Mouse (Mus musculus): ENCODE measurements around the gene Bpi.
A peak's percentile ranks its signal among the peaks of the same experiment; 100 is the strongest.

The Bpi gene

DNA sequence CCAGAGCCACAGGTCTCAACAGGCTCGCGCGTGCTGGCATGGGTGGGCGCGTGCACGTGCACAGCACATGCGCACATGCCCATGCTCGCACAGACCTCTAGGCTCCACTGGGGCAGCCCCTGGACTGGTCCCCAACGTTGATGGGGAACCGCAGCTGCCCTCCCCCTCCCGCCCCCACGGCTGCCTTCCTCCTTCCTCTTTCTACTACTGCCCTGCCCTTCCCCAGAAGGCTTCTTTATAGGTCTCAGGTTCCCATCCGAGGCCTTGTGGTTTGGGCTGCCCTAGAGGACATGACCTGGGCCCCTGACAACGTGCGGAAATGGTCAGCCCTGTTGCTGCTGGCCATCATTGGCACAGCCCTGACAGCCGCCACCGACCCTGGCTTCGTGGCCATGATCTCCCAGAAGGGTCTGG is at the start of gene Bpi:
TSS of gene Bpi (plus strand) at position 90 of the 414 bp plus-strand sequence.
- DNase-seq (ENCODE audit: low spot score in 2 of 2): no peak

DNA sequence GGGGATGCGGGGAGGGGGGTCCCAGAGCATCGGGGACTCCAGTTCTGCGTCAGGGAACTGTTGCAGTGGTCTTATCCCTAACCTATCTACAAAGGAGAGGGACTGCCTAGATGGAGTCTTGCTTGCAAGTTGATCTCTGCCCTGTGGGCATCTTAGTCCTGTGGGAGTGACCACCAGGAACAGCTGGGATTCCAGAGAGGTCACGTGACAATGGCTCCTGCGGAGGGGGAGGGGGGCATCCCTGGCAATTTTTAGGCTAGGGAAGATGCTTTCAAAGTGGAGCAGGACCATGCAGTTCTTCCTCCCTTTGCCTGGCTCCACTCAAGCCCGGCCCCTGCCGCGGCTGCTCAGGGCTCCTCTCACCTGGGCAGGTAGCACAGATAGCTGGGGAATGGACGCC is 48.1 kb upstream of the Bpi start:
- no peak for DNase-seq (ENCODE audit: low spot score in 2 of 2)

DNA sequence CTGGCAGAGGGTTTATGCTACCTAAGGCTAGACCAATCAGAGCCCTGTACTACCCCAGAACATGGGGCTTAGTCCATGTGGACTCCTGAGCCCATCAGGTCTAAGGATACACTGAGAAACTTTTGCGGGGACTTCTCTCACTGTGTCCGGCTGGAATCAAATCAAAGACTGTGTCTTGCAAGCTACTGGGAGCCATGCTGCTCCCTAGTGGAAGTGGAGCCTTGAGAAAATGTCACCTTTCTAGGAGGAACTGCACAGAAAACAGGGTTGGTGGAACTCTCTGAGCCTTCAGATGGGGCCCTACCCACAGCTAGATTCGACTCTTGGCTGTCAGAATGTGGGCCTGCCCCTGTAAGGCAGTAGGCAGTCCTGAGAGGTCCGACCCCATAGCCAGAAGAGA is 47.4 kb upstream of the Bpi start:
- peak in 1 of 2 experiments; percentile 37 for DNase-seq (ENCODE audit: low spot score in 2 of 2)

DNA sequence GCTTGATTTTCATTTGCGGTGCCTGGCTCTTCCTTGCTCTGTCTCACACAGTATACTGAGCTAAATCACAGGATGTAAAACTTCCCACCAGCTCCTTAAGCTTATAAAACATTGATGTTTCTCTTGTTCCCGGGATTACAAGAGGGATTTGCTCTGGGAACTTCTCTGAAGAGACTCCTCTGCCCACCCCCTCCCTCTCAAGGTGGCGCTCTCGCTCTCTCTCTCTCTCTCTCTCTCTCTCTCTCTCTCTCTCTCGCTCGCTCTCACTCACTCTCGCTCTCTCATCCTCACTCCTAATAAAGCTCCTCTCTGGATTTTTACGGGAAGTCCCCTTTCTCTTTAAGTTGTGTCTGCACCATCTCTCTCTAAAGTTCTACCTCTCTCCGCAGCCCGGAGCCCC is 46.9 kb upstream of the Bpi start:
- DNase-seq (ENCODE audit: low spot score in 2 of 2): no peak

DNA sequence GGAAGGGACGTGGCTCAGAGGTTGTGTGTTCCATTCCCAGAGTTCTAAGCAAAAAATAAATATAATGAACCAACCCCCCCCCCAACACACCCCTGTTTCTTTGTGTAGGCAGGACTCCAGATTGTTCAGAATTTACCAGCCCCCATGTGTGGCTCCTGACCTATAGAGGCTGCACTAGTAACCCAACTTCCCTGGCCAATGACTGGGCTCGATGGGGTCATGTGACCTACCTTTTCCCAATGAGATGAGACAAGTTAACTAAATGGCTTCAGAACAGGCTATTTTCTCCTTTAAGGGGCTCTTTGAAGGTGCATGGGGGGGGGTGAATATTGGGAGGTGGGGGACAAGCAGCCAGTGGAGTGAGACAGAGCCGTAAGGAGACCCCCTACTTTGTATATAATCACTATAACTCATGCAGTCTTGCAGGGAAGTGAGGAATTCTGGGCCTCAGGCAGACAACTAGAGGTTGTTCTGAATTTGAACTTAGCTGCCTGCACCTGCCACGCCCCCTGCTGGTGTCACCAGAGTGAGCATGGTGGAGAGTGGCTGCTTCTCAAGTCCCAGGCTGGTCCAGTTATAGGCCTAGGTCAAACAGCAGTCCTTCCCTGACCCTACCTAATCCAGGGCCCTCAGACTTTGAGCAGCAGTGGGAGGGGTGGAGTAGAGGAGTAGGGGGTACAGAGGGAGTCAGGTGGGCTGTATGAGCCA is 46.0 kb upstream of the Bpi start:
- no peak for DNase-seq (ENCODE audit: low spot score in 2 of 2)

DNA sequence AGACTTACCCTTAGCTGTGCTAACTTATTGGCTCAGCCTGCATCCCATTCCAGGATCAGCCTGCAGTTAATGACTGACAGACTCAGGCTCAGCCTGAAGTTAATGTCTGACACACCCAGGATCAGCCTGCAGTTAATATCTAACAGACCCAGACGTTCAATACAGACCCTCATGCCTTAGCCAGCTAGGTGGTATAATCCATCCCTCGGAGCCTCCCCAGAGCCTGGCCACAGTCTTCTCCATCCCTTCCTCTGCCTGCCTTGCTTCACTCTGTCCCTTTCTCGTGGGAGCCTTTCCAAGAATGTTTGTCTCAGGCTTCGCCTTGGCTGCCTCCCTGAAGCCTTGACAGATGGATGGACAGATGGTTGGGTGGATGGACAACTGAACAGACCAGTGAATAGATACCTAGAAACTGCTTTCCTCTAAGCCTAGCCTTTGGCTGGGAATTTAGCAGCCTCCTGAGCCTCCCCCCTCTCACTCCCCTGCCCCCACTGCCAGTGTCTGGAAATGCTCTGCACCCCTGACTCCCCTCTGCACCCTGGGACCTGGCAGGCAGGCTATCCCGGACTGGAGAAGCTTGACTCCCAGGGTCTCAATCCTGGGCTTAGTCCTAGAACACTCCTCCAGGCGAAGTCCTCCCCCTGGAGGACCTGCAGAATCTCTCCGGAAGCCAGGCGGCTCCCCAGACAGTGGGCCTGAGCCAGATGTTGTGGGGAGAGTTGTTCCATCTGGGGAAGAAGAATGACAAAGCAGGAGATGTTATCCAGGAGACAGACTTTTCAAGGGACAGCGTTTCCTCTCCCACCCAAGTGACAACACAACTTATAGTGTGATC is 42.4 kb upstream of the Bpi start:
- DNase-seq (ENCODE audit: low spot score in 2 of 2): no peak

DNA sequence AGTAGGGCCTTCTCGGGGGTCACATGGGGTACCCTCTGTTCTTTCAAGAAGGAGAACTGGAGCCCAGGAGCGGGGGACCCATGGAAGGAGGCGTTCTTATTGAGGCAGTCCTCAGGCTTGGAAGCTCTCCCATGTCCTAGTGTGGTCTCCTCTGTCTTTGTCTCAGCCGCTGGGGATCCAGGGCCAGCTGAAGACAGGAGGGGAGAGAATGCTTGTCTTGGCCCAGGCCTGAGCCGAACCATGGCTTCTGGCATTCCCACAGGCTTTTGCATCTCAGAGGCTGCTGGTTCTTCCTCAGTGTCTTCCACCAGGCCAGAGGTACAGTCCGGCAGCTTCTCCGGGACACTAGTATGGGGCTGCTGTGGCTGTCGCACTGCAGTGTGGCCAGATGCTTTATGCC is 41.4 kb upstream of the Bpi start:
- no peak for DNase-seq (ENCODE audit: low spot score in 2 of 2)

DNA sequence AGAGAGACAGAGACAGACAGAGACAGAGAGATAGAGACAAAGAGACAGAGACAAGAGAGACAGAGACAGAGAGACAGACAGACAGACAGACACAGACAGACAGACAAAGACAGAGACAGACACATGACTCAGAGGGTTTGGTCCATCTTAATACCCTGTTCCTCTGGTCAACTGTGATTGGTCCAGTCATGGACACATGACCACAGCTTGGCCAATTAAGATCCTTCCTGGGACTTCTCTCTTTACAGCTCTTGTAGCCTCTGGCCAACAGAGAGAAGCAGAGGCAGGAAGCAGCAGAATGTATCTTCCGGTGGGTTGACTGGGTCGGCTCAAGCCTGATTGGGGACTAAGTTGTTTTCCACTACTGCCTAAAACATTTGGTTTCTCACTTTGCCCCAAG is 38.3 kb upstream of the Bpi start:
- DNase-seq (ENCODE audit: low spot score in 2 of 2): no peak

DNA sequence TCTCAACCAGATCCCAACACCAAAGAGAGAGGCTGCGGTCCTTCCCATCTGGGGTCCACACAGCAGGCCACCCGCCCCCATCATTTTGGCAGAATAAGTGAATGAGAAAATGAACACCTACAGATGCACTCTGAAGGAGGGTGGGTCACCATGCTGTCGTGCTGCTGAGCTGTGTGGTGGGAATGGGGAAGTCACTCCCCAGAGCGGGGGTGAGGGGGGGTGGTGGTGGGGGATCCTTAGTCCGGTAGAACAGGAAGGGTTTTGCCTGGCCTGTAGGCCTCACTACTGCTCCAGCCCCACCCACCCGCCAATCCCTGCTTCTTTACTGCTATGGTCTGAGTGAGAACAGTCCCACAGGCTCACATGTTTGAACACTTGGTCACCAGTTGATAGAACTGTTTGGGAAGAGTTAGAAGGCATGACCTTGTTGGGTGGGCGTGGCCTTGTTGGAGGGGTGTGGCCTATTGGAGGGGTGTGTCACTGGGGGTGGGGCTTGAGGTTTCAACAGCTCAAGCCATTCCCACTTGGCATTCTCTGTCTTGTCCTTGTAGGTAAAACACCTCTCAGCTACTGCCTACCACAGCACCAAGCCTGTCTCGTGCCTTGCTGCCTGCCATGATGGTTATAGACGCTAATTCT is 36.3 kb upstream of the Bpi start:
- no peak for DNase-seq (ENCODE audit: low spot score in 2 of 2)

DNA sequence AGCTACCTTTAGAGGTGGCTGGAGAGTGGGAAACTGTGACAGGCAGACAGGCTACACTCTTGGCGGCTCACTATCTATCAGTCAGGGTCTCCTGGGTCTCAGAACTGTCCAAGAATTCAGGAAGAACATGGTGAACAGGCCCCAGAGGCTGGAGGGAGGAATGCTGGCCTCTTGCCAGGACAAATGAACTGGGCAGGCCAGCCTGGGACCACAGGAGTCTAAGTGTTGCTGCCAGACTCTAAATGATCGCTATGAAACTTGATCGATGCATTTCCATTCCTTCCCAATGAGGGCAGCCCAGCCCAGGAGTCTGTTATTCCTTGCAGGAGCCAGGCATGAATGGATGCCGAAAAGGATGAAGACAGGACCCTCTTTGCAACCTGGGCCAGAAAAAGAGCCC is 35.2 kb upstream of the Bpi start:
- no peak for DNase-seq (ENCODE audit: low spot score in 2 of 2)

DNA sequence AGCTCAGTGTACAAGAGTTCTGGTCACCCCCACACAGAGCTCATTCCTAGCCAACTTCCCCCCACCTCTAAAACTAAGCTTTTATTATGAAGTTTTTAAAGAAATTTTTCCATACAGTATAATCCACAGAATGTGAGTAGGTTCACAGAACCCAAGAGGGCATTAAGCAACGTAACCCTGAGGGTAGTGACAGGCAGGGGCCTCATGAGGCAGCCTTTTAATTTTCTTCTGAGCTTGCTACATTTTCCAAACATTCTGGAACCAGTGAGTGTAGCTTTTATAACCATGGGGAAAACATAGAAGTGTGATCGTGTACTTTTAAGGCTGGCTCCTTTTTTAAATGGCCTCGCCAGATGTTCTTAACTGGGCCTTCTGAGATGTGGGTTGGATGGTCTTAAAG is 34.4 kb upstream of the Bpi start:
- no peak for DNase-seq (ENCODE audit: low spot score in 2 of 2)

DNA sequence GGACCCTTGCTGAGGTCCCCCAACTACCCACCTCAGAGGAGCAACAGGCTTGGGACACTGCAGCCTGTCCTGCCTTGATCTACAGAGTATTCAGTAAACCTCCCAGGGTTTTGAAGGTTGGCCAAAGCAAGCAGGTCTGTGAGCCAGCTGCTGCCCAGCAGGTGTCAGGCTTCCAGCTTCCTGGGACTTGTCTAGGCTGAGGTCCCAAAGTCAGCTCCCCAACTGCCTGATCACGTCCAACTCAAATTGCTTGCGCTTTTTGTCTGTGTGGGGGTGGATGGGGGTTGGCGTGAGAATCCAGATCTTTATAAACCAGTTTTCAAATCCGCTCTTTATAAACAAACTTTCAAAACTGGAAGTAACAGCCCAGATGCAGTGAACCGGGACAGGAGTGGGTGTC is 32.6 kb upstream of the Bpi start:
- DNase-seq (ENCODE audit: low spot score in 2 of 2): no peak

DNA sequence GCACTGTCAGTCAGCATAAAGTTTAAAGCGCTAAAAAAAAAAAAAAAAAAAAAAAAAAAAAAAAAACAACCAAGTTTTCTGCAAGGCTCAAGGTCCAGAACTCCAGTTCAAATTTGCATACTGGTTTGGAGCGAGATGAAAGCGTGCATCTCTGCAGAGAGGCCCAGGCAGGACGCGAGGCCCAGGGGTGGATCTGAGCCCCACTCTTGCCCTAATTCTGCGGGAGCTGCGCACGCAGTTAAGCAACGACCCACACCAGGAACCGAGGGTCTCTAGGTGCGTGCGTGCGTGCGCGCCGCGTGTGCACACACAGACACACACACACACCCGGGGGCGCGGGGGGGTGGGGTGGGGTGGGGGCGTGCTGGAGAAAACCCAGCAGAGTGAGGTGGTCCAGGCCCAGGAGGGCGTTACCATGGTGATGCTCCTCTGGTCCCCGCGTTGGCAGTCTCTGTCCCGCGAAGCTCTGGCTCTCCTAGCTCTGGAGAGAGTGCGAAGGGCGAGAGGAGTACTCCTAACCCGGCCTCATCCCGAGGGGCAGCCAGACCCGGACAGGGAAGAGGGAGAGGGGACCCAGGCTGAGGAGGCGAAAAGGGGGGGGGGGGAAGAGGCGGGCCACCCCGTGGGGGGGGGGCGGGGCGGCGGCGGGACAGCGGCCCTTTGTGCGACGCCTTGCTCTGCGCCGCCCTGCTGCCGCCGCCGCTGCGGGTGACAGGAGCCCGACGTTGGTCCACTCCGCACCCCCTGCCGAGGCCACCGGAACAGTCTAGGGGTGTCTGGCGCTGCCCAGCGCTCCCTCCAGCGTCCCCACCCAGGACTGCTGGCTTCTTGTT is 29.0 kb upstream of the Bpi start, which contains the start of gene D630003M21Rik:
TSS of gene D630003M21Rik (minus strand) at position 553 of the 833 bp plus-strand sequence.
- no peak for DNase-seq (ENCODE audit: low spot score in 2 of 2)

DNA sequence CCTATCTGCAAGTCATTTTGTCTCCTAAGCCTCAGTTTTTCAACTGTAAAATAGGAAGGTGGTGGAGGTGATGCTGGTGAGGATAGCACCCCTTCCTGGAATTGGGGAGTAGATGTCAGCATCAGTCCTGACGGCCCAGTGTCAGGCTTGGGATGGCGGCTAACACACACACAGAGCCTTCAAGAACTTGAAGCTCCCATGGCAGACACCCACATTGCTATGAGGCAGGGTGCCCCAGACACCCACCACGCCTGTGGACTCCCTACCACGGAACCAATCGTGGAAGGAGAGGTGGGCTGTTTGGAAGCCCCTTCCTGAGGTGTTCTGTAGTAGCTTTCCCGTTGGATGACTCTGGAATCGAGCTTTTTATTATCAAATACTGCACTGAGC is 28.4 kb upstream of the Bpi start:
- no peak for DNase-seq (ENCODE audit: low spot score in 2 of 2)

DNA sequence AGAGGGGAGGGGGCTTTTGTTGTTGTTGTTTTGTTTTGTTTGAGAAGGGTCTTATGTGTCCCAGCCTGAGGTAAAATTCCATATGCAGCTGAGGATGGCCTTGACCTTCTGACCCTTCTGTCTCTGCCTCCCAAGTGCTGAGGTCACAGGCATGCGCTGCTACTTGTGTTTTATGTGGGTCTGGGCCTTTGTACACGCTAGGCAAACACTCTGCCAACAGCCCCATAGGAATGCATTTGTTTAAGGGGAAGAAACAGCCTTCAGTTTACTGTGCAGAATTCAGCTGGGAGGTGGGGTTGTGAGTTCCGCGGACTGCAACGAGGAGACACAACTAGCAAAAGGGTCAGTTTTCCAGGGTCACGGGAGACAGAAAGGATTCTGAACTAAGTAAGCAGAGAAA is 27.3 kb upstream of the Bpi start:
- DNase-seq (ENCODE audit: low spot score in 2 of 2): no peak

DNA sequence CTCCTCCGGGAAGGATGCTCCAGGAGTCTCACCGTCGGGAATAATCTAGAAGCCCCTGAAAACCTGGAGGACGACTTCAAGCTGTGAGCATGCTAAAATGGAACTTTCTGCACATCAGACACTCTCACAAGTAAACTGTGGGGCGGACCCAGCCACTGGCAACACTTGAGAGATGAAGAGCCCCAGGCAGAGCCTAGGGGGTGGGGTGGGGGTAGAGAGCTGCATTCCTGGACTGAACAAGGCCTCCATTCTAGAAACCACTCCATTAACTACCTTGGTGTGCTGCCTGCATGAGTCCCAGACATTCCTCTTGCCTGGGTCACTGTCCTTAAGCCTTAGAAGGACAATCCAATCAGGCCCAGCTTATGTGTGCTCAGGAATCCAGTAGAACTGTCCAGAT is 26.8 kb upstream of the Bpi start:
- no peak for DNase-seq (ENCODE audit: low spot score in 2 of 2)

DNA sequence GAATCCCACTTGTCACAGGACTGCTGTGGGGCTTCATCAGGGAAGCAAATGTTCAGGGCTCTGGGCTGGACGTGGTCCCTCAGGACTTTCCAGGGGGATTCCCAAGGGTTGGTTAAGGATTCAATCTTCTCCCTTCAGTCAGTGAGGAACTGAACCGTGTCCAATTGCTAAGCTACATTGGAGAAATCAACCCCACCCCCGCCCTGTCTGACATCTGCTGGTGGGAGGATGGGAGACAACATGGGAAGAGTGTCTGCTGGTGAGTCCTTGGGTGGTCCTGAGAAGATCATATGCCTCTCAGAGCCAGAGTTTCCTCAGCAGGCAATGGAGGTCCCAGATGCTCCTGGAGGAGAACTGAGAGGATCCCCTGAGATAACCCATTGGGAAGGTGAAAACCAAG is 25.5 kb upstream of the Bpi start:
- no peak for DNase-seq (ENCODE audit: low spot score in 2 of 2)

DNA sequence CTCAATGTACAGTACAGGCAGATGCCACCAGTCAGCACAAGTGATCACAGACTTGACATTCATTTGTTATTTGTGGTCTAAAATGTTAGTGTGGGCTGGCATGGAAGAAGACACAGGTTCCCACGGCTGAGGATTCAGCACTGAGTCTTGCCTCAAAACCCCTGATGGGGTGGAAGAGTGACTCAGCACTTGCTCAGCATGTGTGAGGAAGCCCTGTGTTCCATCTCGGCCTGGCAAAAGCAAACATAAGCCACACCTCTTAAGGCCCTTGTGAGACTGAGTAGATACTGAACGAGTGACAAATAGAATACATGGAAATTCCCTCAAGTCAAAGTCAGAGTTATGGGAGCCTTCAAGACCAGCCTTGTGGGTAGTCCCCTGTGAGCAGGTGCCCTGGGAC is 24.8 kb upstream of the Bpi start:
- DNase-seq (ENCODE audit: low spot score in 2 of 2): no peak

DNA sequence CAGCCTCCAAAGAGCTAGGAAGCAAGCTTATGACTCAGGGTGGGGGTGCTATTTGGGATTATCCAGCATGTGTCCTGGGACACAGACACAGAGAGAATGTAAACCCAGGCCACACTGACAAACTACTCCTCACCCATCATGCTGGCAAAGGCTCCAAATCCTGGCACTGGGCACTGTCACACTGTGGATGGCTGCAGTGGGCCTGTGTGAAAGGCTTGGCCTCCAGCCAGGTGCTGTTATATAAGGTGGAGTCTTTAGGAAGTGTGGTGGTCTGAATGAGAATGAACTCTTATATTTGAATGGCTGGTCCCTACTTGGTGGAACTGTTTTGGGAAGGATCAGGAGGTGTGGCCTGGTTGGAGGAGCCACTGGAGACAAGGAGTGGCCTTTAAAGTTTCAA is 21.2 kb upstream of the Bpi start:
- DNase-seq (ENCODE audit: low spot score in 2 of 2): no peak

DNA sequence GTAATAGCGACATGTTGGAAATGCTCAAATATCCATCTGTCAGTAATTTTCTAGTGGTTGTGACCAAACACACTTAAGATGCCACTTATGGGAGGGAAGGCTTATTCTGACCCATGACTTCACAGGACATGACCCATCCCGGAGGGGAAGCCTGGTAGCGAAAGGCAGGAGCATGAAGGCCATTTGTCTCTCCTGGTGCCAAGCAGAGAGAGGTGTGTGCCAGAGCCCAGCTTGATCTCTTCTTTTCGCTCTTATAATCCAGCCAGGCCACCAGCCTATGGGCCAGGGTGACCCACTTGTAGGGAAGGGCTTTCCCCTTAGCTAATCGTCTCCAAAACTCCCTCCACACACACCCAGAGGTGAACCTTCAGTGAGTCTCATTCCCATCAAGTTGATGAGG is 19.8 kb upstream of the Bpi start:
- DNase-seq (ENCODE audit: low spot score in 2 of 2): no peak

DNA sequence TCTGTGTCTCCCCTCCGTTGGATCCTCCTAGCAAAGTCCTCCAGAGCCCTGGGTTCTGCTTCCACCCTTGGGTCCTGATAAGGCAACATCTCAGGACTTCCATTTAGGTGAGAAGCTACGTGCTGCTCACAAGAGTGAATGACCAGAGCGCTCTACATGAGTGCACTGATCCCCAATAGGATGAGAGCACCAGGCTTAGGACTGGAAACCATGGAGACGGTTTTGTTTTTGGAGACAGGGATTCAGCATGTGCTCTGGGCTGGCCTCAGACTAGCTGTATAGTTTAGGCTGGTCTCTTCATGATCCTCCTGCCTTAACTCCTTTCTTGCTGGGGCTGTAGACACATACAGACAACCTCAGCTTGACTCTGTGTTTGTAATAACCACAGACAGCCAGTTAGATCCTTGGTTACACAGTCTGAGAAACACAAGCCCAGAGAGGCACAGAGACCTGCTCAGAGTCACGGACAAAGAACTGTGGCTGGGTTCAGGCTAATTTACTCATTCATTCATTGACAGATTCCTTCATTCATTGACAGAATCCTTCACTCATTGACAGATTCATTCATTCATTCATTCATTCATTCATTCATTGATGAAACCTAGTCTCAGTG is 16.7 kb upstream of the Bpi start:
- DNase-seq (ENCODE audit: low spot score in 2 of 2): no peak

Measured in thymus, postnatal 10 days (tissue).